Mouse (Mus musculus) midbrain, embryonic 14.5 days (tissue): Measurements from ENCODE around the gene Stxbp2. TPM values are rescaled to one million over a fixed set of nuclear protein-coding genes. Genes with fewer than 3 reads are reported as not detected.

Experiments
- ATAC-seq: fragments of 200-750 bp; cut with Nextera tagmentation; 2 replicates; pipeline ENCODE4 v1.8.0; 2017; ENCODE audit warnings: moderate number of reproducible peaks, moderate library complexity; ENCODE audit not compliant: low FRiP score, low TSS enrichment
- DNase-seq: peaks from one replicate; pipeline ENCODE4 v3.0.0-alpha.2; 2015
- H3K27ac ChIP-seq: fragments of 300-500 bp; sonication (generic); replicated peaks from 2 replicates; pipeline ENCODE4 v1.5.1; 2014; ENCODE audit warnings: mild to moderate bottlenecking, low read depth, low read length, moderate library complexity
- H3K27me3 ChIP-seq: fragments of 300-500 bp; sonication (generic); 2 replicates; pipeline ENCODE4 v1.6.1; 2014; ENCODE audit warnings: low read length, control low read depth, mixed read lengths; ENCODE audit not compliant: control insufficient read depth, insufficient read depth
- H3K36me3 ChIP-seq: fragments of 300-500 bp; sonication (generic); 2 replicates; pipeline ENCODE4 v1.6.1; 2014; ENCODE audit warnings: low read length, control low read depth; ENCODE audit not compliant: control insufficient read depth, insufficient read depth
- H3K4me1 ChIP-seq: fragments of 300-500 bp; sonication (generic); 2 replicates; pipeline ENCODE4 v1.6.1; 2014; ENCODE audit warnings: mild to moderate bottlenecking, antibody characterized with exemption, low read length, control low read depth; ENCODE audit not compliant: control insufficient read depth, insufficient read depth
- H3K4me2 ChIP-seq: fragments of 300-500 bp; sonication (generic); 2 replicates; pipeline ENCODE4 v1.6.1; 2014; ENCODE audit warnings: mild to moderate bottlenecking, low read length, moderate library complexity
- H3K4me3 ChIP-seq: fragments of 300-500 bp; sonication (generic); replicated peaks from 2 replicates; pipeline ENCODE4 v1.5.1; 2014; ENCODE audit warnings: low read depth, low read length
- H3K9ac ChIP-seq: fragments of 300-500 bp; sonication (generic); replicated peaks from 2 replicates; pipeline ENCODE4 v1.6.1; 2014; ENCODE audit warnings: mild to moderate bottlenecking, low read length, moderate library complexity
- H3K9me3 ChIP-seq: fragments of 300-500 bp; sonication (generic); 2 replicates; pipeline ENCODE4 v1.6.1; 2016; ENCODE audit warnings: low read length, control low read depth, mixed read lengths; ENCODE audit not compliant: control insufficient read depth
- WGBS: fragments of 180-500 bp; shearing (Covaris S2); extraction: QIAGEN DNeasy Blood & Tissue Kit; methylation state at CpG from one replicate; pipeline ENCODE4 v1.1.7; 2014; 5-methylcytosine and 5-hydroxymethylcytosine counted together
- polyA plus RNA-seq: library from polyadenylated mRNA; unstranded; fragments of >200 nt; fragmentation: Nextera tagmentation; extraction: Ambion mirVana; gene quantifications from 2 replicates; pipeline ENCODE4 v1.2.1, GENCODE M21; 2014

Stxbp2 gene
- polyA plus RNA-seq, 1 experiment from 2014 or later: 26.6 TPM

DNA sequence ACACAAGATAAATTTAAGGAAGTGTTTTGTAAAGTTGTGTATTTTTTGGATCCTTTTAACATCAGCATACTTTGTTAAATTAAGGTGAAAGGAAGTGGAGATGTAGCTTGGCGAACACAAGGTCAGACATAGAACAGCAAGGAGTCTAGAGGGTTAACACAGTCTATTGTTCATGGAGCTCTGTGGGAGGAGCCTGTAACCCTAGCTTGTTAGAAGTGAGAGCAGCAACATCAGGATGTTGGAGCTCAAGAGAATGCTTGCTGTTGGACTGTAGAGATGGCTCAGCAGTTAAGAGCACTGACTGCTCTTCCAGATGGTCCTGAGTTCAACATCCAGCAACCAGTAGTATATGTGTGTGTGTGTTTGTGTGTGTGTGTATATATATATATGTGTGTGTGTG lies 18.2 kb downstream of the Stxbp2 start:
- H3K4me1 ChIP-seq: no peaks in the 10 kb centered on the region
- no peak overlapping the region for H3K27ac ChIP-seq
- no peaks in the 10 kb centered on the region for H3K9me3 ChIP-seq
- WGBS: 31% methylated on average over 1 of the region's 1 CpGs
- DNase-seq (no peak), ATAC-seq (no peak)
- H3K27me3 ChIP-seq: no peaks in the 10 kb centered on the region
- no peak overlapping the region for H3K4me2 ChIP-seq
- H3K4me3 ChIP-seq: no peak overlapping the region
- H3K36me3 ChIP-seq: no peaks in the 10 kb centered on the region
- H3K9ac ChIP-seq: no peak overlapping the region

DNA sequence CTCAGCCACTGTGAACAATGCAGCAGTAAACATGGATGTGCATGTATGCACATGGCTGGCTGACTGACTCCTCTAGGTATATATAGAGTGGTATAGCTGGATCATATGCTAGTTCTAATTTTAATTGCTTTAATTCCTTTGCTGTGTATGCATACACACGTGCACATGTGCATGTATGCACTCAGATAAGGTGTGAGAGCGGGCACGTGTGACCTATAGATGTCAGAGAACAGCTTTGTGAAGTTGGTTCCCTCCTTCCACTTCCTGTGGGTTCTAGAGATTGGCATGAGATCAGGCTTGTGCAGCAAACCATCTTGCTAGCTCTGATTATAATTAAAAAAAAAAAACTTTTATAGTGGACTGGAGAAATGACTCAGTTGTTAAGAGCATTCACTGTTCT lies 22.1 kb downstream of the Stxbp2 start:
- DNase-seq (no peak), ATAC-seq (no peak)
- Histone ChIP-seq H3K4me3 (no peak overlapping the region), H3K4me2 (no peak overlapping the region), H3K27ac (no peak overlapping the region), H3K36me3 (no peaks in the 10 kb centered on the region), H3K27me3 (no peaks in the 10 kb centered on the region), H3K9me3 (no peaks in the 10 kb centered on the region), H3K4me1 (peaks cover 8% of the 10 kb centered on the region; the same call in 1 of the 2 replicates), H3K9ac (no peak overlapping the region)
- 68% methylated on average over 3 of the region's 3 CpGs for WGBS

DNA sequence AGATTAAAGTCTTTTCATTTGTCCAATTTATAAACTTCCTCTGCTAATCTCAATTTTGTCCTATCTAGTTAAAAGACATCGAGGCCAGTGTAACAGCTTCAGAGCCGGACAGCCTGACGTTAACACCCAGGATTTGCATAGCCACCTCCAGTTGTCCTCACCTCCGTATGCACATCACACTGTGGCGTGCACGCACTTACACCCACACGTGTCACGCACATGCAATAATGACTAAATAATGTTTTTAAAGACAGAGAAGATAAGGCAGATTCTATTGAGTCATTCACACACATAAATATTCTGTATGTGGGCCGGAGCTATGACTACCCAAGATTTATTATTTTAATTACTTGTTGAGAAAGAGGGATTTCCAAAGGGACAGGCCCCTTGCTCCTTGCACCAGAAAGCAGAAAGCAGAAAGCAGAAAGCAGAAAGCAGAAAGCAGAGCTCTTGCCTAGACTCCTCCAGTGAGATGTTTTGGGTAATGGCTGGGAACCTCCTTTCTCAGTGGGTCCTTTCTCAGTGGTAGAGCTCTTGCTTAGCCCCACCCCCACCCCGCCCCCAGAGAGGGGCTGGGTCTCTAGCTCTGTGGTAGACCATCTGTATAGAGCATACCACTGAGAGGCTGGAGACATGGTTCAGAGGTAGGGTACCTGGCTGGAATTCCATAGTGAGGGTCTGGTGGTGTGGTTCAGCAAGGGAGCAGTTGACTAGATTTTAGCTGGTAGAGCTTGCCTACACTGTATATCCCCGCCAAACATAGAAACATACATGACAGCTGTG lies 24.2 kb downstream of the Stxbp2 start:
- 78% methylated on average over 11 of the region's 11 CpGs for WGBS
- no peak overlapping the region for H3K4me3 ChIP-seq

DNA sequence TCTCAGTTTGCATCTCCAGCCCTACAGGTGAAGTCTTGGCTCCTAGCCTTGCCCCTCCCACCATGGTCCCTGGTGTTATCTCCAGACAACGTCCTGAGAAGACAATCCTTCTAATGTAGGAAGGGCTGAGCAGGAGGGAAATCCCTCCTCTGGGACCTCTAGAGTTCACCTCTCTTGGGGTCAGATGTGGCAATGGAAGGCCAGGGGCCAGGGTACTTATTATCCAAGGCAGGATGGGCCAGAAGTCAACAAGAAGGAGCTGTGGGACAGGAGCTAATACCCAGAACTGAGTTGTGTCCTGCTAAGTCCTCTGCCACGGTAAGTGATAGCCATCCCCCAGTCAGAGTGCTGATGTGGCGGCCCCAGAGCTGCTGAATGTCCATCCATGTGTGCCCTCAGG lies 24.8 kb downstream of the Stxbp2 start, which contains the start of gene Retn:
Gene Retn (plus strand): TSS at position 245 of the 400 bp plus-strand sequence.
- DNase-seq (no peak), ATAC-seq (no peak)
- H3K4me1 ChIP-seq: peaks cover 8% of the 10 kb centered on the region; the same call in 1 of the 2 replicates
- WGBS: 78% methylated on average over 3 of the region's 3 CpGs
- H3K4me3 ChIP-seq: no peak within 1 kb of the TSS
- H3K9me3 ChIP-seq: no peaks in the 10 kb centered on the region
- no peaks in the 10 kb centered on the region for H3K27me3 ChIP-seq
- H3K27ac ChIP-seq: no peak within 1 kb of the TSS
- H3K9ac ChIP-seq: no peak within 1 kb of the TSS
- H3K4me2 ChIP-seq: no peak within 1 kb of the TSS
- H3K36me3 ChIP-seq: no peaks in the 10 kb centered on the region

More for the DNA sequence above, 24.2 kb downstream of the Stxbp2 start:
- Histone ChIP-seq H3K27me3 (no peaks in the 10 kb centered on the region), H3K9ac (no peak overlapping the region), H3K9me3 (no peaks in the 10 kb centered on the region), H3K27ac (no peak overlapping the region), H3K4me2 (no peak overlapping the region), H3K4me1 (peaks cover 8% of the 10 kb centered on the region; the same call in 1 of the 2 replicates), H3K36me3 (no peaks in the 10 kb centered on the region)
- ATAC-seq (no peak), DNase-seq (no peak)

DNA sequence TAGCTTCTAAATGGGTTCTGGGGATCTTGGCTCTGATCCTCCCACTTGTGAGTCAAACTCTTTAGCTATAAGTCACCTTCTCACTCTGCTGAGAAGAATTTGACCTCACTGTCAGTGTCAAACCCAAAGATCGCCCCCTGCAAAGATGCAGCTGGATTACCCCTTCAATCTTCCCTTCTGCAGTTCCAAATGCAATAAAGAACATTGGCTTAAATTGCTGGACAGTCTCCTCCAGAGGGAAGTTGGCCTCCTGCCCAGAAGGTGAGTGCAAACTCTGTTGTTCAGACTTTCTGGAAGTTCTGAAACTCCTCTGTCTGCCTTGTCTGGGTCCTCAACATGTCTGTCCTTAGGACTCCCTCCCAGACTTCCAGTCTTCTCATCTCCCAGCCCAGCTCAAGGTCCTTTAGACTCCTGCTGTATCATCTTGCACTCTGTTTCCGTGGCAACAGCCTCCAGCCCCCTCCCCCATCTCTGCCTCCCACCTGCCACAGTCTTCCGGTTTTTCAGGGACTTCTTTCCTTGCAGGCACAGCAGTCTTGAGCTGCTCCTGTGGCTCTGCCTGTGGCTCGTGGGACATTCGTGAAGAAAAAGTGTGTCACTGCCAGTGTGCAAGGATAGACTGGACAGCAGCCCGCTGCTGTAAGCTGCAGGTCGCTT lies 26.1 kb downstream of the Stxbp2 start:
- Histone ChIP-seq H3K9me3 (no peaks in the 10 kb centered on the region), H3K27ac (no peak overlapping the region), H3K4me3 (no peak overlapping the region), H3K27me3 (no peaks in the 10 kb centered on the region), H3K4me2 (peak overlapping the region; percentile 18), H3K36me3 (no peaks in the 10 kb centered on the region), H3K9ac (0 out of 2 replicates have a peak overlapping the region, but pooled peaks have one; percentile 16), H3K4me1 (peaks cover 8% of the 10 kb centered on the region; the same call in 1 of the 2 replicates)
- WGBS: 18% methylated on average over 7 of the region's 7 CpGs
- ATAC-seq (peak; percentile 27; the same call in 1 of the 2 replicates), DNase-seq (peak; percentile 51)

DNA sequence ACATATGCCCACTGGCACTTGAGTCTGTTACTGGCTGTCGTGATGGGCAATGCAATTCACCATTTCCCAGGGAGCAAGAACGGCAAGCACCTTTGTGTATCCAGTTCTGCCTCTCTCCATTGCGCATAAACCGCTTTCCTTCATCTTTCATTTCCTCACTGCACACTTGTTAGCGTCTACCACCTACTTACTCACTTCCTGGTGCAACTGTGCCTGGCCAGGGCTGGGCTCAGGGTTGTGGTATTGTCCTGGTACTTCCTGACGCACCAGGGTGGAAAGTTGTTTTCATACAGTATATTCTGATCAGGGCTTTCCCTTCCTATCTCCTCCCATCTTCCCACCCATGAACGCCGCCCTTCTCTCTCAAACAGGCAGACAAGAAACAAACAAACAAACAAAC lies 30.1 kb downstream of the Stxbp2 start:
- 82% methylated on average over 8 of the region's 8 CpGs for WGBS
- no peak for ATAC-seq

DNA sequence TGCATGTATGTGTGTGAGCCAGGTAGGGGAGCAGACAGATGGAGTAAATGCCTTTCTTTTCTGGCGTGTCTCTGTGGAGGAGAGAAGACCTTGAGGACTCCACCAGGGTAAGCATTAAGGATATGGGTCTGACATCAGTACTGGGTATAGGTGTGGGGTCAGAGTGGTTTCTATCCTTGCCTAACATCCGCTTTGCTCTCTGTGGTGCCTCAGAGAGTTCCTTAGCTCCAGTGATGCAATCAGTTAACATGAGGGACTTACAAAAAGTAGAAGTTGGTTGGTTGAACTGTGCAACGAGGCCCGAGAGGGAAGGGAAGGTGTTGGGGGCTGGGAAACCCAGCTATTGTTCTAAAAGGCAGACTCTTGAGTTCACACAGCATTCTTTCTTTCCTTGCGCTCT lies 33.6 kb downstream of the Stxbp2 start:
- H3K4me2 ChIP-seq: no peak overlapping the region
- no peaks in the 10 kb centered on the region for H3K36me3 ChIP-seq
- DNase-seq (no peak), ATAC-seq (no peak)
- H3K9me3 ChIP-seq: no peaks in the 10 kb centered on the region
- no peaks in the 10 kb centered on the region for H3K4me1 ChIP-seq
- no peak overlapping the region for H3K27ac ChIP-seq
- H3K27me3 ChIP-seq: no peaks in the 10 kb centered on the region
- WGBS: 59% methylated on average over 5 of the region's 5 CpGs
- H3K4me3 ChIP-seq: no peak overlapping the region
- H3K9ac ChIP-seq: no peak overlapping the region

More for the DNA sequence above, 30.1 kb downstream of the Stxbp2 start:
- Histone ChIP-seq H3K4me3 (no peak overlapping the region), H3K9me3 (no peaks in the 10 kb centered on the region), H3K9ac (no peak overlapping the region), H3K36me3 (no peaks in the 10 kb centered on the region), H3K4me2 (no peak overlapping the region), H3K27me3 (no peaks in the 10 kb centered on the region), H3K27ac (no peak overlapping the region), H3K4me1 (peaks cover 8% of the 10 kb centered on the region; the same call in 1 of the 2 replicates)
- no peak for DNase-seq

DNA sequence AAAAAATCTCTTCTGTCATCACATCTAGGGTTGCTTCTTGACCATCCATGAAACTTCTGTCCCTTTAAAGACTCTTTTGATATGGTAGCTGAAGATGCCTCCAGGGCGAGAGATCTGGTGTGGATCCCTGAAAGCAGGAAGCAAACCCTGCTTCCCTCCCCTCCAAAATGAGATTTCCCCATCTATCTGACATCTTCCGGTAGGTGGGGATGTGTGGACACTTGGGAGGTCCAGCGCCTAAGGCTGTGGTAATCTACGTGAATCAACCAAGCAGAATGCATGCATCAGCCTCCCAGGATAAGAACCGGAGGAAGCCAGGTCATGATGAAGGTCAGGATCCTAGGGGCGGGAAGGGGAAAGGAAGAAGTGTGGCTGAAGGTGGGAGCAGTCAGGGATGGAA lies 34.8 kb downstream of the Stxbp2 start, which contains the start of gene Mcemp1:
Gene Mcemp1 (plus strand): TSS at position 248 of the 400 bp plus-strand sequence.
- Histone ChIP-seq H3K9me3 (no peaks in the 10 kb centered on the region), H3K4me1 (no peaks in the 10 kb centered on the region), H3K9ac (no peak within 1 kb of the TSS), H3K27ac (no peak within 1 kb of the TSS), H3K27me3 (no peaks in the 10 kb centered on the region), H3K4me3 (no peak within 1 kb of the TSS), H3K36me3 (no peaks in the 10 kb centered on the region), H3K4me2 (no peak within 1 kb of the TSS)
- WGBS: 70% methylated on average over 6 of the region's 6 CpGs
- ATAC-seq (no peak), DNase-seq (no peak)
